Mouse (Mus musculus) megakaryocyte-erythroid progenitor cell, adult 5-6 weeks (primary cell): ENCODE results near the gene Gsap. TPM values are rescaled to one million over a fixed set of nuclear protein-coding genes. Genes with fewer than 3 reads are reported as not detected.
A peak's percentile ranks its signal among the peaks of the same experiment; 100 is the strongest.

Source experiments
- ATAC-seq: replicated peaks from 2 replicates; pipeline ENCODE4 v1.8.0; 2016; ENCODE audit warnings: mild to moderate bottlenecking, inconsistent platforms; ENCODE audit not compliant: severe bottlenecking, poor library complexity, low FRiP score, low TSS enrichment
- total RNA-seq, 2 experiments: library from RNA; stranded (forward) in 1 of 2; stranded (reverse) in 1 of 2; fragments of 200-1000, 215-1000 nt in 1 of 2; fragments of >200 nt in 1 of 2; fragmentation: Nextera tagmentation in 1 of 2; gene quantifications; 2 replicates each; pipeline ENCODE4 v1.2.3; 2014 to 2017

The Gsap gene
- total RNA-seq (2014; fragmentation: Nextera tagmentation) = 1.5 and 2.6 TPM in 2 replicates
- 1.1 and 1.3 TPM in 2 replicates for total RNA-seq (2017)

- peak; percentile 98 for ATAC-seq
Measured at GRCm38 (mm10) chr5:21185764-21186685, at the start of gene Gsap. TSS of gene Gsap (plus strand) at chr5:21186255.

- no peak for ATAC-seq
Measured at GRCm38 (mm10) chr5:21136575-21136974, 49.5 kb upstream of the Gsap start.

GRCm38 (mm10) chr5:21139505-21139904 is 46.5 kb upstream of the Gsap start:
- no peak for ATAC-seq

GRCm38 (mm10) chr5:21141133-21141551 is 44.9 kb upstream of the Gsap start:
- peak; percentile 82 for ATAC-seq

- ATAC-seq = 0 out of 2 replicates have a peak, but pooled peaks have one; percentile 47
Measured at GRCm38 (mm10) chr5:21141626-21142025, 44.4 kb upstream of the Gsap start.

GRCm38 (mm10) chr5:21143032-21143431 is 43.0 kb upstream of the Gsap start:
- no peak for ATAC-seq

- ATAC-seq = no peak
Measured at GRCm38 (mm10) chr5:21144506-21145169, 41.4 kb upstream of the Gsap start.

- no peak for ATAC-seq
Measured at GRCm38 (mm10) chr5:21148358-21148757, 37.7 kb upstream of the Gsap start.

GRCm38 (mm10) chr5:21153672-21154071 is 32.4 kb upstream of the Gsap start:
- no peak for ATAC-seq

GRCm38 (mm10) chr5:21156770-21157169 is 29.3 kb upstream of the Gsap start:
- no peak for ATAC-seq

GRCm38 (mm10) chr5:21159536-21159935 is 26.5 kb upstream of the Gsap start:
- peak; percentile 77 for ATAC-seq

- ATAC-seq = peak; percentile 86
Measured at GRCm38 (mm10) chr5:21160781-21161180, 25.3 kb upstream of the Gsap start.

GRCm38 (mm10) chr5:21163421-21163820 is 22.6 kb upstream of the Gsap start:
- ATAC-seq = no peak

- no peak for ATAC-seq
Measured at GRCm38 (mm10) chr5:21168689-21169345, 17.2 kb upstream of the Gsap start.

GRCm38 (mm10) chr5:21169346-21169745 is 16.7 kb upstream of the Gsap start:
- ATAC-seq = no peak

GRCm38 (mm10) chr5:21169877-21170276 is 16.2 kb upstream of the Gsap start:
- no peak for ATAC-seq

- no peak for ATAC-seq
Measured at GRCm38 (mm10) chr5:21170440-21170839, 15.6 kb upstream of the Gsap start.

- ATAC-seq = no peak
Measured at GRCm38 (mm10) chr5:21170898-21171297, 15.2 kb upstream of the Gsap start.

GRCm38 (mm10) chr5:21171336-21171735 is 14.7 kb upstream of the Gsap start:
- no peak for ATAC-seq

- ATAC-seq = no peak
Measured at GRCm38 (mm10) chr5:21172316-21172715, 13.7 kb upstream of the Gsap start.
